Mouse (Mus musculus): ENCODE data around the gene Gpd1.

Gpd1 gene

DNA sequence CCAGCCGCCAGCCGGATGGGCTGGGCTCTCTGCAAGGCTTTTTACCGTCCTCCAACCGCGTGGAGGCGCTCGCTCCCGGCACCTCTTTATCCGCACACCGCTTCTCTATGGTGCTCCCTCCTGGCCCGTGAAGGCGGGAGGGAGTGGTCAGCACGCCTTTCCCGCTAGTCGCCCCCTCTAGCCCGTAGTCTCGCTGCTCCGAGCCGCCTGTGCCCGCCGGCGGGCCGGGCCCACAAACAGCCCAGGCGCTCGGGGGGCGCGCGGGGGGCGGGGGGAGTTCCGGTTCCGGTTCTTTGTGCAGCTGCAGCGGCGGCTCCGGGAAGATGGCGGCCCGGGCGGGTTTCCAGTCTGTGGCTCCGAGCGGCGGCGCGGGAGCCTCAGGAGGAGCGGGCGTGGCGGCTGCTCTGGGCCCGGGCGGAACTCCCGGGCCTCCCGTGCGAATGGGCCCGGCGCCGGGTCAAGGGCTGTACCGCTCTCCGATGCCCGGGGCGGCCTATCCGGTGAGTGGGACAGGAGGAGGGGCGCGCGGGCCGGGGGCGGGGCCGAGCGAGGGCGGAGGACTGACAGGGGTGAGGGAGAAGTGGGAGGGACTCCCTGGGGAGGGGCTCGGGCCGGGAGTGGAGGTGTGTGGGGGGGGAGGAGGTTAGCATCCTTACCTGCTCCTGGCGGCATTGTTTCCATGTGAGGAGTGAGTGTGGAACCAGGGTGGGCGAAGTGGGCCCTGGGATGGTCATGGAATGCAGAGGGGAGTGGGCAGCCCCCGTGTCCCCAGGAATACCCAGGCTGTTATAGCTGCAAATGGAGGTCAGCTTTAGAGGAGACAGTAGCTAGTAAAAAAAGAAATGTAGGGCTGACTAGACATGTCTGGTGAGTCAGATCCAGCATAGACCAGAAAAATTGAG, 15.1 kb upstream of the Gpd1 start, which contains the start of gene Smarcd1:
TSS of gene Smarcd1 (plus strand) at position 131 of the 902 bp plus-strand sequence.
- DNase-seq = peak; percentile 95

DNA sequence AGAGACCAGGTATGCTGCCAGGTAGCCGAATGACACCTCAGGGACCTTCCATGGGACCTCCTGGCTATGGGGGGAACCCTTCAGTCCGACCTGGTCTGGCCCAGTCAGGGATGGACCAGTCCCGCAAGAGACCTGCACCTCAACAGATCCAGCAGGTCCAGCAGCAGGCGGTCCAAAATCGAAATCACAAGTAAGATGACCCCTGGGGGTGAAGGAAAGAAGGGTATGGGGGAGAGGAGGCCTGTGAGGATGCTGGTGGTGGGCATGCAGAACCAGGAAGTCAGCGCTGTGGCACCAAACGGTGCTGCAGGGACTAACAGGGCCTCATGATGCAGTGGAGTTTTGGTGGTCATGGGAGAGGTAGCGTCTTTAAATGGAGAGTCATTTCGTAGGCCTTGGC, 14.2 kb upstream of the Gpd1 start:
- DNase-seq = no peak

DNA sequence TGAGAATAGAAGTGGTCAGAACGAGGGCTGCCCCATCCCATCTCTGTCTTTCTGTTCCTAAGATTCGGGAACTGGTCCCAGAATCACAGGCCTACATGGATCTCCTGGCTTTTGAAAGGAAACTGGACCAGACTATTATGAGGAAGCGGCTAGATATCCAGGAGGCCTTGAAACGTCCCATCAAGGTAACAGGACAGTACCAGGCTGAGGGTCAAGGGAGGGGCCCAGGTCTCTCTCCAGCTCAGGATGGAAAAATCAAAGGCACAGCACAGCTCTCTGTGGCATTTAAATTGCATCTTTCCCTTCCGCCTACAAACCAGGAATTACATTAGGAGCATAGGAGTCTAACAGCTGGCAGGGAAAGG, 13.7 kb upstream of the Gpd1 start:
- no peak for DNase-seq

DNA sequence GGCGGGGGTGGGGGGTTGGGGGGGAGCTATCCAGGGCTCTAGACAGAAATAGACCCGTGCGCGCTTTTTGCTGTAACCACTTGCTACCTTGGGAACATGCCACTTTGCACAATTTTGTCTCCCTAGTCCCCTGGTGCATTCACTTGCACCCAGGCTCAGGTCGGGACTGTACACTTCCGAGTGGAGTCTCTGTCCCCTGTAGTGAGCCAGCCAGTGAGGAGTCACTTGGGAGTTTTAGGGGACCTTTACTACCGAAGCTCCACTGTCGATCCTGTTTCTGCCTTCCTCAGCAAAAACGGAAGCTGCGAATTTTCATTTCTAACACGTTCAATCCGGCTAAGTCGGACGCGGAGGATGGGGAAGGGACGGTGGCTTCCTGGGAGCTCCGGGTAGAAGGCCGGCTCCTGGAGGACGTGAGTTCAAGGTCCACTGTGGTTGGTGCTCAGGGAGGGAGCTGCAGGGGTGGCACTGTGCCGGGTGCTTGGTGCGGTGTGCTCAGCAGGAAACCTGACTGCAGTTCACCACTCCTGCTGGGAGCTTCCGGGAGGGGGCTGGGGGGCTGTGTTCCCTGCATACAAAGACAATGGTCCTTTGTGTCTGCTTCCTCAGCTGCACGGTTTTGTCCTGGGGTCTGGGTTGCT, 13.2 kb upstream of the Gpd1 start:
- no peak for DNase-seq

DNA sequence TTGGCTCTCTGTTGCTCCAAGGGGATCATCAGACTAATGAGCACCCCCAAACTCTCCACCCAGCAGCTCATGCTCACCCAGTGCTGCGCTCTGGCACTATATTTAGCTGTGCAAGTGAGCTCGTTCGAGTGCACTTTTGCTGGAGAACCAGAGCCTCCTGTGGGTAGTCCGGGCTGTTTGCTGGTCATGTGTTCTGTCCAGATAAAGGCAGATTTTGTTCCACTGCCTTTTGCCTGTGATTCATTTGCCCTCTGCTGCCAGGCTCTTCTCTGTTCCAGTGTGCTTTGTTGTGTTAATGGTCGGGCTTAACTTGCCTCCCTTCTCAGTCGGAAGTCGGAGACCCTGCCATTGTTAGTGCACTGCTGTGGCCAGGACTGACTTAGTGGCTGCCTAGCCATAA, 12.4 kb upstream of the Gpd1 start:
- no peak for DNase-seq

DNA sequence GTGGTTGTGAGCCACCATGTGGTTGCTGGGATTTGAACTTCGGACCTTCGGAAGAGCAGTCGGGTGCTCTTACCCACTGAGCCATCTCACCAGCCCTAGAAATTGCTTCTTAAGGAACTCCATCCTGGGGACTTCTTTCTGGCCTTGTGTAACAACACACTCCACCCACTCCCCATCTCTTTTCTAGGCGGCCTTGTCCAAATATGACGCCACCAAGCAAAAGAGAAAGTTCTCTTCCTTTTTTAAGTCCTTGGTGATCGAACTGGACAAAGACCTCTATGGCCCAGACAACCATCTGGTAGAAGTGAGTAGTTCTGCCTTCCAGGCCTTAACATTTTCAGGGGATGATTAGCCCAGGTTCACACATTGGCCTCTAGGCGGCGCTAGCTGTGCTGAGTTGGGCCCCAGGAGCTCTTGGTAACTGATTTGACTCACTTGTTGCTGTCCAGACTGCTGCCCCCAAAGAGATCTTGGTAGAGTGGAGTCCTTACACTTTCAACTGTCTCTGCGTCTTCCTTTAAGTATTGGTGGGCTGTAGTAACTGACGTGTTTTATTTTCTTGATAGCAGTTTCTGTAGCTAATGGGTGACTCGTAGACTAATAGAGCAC, 11.8 kb upstream of the Gpd1 start, which contains the start of gene Gm17349:
TSS of gene Gm17349 (minus strand) at position 51 of the 609 bp plus-strand sequence.
- DNase-seq = peak; percentile 47

DNA sequence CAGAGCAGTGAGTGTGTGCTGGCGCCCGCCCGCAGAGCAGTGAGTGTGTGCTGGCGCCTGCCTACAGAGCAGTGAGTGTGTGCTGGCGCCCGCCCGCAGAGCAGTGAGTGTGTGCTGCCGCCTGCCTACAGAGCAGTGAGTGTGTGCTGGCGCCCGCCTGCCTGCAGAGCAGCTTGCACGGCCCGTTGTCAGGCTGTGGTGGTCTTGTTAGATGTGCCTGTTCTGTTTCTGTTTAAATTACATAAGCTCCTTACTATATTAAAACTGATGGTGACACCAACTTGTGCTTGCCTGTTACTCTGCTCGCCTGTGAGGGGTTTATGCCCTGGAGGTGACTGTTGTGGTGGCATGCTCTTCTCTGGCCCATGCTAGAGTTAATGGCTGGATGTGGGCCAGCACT, 9.1 kb upstream of the Gpd1 start:
- no peak for DNase-seq

DNA sequence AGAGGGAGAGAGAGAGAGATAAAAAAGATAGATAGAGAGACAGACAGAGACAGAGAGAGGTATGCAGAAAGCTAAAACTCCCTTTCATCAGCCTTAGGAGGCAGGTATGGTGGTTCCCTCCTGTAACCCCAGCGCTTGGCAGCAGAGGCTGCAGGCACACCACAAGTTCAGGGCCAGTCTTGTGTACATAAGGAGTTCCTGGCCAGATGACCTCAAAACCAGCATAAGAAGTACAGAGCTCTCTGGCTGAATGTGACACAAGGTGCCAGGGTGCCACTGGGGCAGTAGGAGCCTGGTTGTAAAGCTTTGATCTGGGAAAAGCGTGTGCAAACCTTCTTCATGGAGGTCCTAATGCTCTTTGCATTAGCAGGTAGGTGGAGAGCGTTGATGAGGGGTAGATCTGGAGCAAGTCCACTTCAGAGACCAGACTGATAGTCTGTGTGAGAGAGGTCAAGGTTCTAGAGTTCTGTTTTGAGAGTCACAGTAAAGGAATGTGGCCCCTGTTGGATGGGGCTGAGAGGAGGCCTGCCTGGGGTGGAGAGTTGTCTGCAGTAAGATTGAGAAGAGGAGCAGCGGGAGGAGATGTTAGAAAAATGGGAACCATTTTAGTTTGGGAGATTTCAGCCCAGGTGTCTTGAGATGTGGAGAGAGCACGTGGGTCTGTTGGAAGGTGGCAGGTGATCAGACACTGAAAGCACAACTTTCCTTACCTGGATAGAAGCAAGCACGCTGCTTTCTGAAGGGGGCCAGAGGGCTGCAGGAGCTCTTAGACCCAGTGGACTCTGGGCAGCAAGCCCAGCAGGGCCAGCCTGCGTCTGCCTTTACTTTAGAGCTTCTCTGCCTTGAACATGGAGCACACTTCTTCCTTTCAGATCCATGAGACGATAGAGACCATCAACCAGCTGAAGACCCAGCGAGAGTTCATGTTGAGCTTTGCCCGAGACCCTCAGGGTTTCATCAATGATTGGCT, 6.8 kb upstream of the Gpd1 start:
- no peak for DNase-seq

DNA sequence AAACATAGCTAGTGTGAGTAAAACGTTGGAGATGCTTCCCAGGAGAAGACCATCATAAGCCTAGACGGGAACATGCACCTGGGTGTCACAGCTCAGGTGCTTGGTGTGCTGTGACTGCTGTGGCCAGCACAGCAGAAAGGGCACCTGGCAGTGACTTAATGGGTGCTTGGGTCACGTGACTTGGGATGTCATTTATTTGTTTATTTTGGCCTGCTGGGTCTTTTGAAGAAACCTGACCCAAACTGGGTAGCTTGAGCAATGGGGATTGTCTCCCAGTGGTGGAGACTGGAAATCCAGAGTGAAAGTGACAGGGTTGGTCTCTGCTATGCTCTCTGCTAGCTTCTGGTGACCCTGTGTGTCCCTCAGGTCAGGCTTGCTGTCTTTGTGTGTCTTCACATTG, 5.8 kb upstream of the Gpd1 start:
- no peak for DNase-seq

DNA sequence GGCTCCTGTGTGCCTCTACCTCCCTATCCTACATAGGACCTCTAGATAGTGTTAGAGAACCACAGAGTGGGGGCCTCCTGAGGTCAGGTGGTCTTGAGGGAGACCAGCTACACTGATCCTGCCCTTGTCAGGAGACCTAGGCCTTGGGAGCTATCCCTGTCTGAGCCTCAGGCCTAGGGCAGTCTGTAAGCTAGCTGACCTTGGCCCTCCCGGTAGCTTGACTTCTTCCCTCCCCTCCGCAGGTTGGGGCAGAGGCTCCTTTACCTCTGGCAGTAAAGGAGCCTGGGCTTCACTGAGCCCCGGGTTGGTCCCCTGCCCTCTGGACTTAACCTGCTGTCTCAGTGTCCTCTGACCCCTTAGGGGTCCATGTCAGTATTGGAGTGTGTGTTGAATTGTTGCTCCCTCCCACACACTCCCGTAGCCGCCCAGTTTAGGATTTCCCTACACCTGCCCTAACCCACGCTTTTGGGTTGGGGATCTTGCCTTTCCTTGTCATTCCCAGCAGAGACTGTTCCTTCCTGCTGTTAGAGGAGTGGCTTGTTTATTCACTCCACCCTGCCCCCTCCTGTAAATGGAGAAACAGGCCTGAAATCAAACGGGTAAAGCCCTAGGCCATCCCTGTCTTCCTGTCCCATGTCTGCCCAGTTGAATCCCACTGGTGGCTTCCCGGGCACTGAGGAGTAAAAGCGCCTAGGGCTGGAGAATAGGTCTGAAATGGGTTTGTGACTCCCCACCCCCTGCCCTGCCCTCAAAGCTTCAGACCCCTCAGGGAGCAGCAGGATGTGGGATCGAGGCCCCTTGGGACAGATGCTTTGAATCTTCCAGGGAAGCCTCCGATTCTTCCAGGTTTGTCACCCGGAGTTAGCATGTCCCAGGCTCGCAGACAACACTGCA, 4.4 kb upstream of the Gpd1 start:
- no peak for DNase-seq

DNA sequence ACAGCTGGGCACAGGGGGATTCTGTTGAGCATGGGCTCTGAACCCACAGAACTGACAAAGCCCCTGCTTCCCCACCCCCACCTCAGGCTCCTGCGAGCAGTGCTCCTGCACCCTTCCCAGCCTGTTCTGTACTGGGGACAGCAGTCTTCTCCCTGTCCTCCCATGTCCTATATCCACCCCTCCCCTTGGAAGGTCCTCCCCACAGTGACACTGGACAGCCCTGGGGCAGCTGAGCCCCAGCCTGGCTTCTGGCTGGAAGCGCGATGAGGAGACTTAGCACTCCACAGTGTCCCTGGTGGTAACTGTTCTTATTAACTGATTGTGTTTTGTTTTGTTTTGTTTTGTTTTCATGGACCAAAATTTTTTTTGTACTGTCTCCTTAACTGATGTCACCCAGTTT, 3.7 kb upstream of the Gpd1 start:
- no peak for DNase-seq

DNA sequence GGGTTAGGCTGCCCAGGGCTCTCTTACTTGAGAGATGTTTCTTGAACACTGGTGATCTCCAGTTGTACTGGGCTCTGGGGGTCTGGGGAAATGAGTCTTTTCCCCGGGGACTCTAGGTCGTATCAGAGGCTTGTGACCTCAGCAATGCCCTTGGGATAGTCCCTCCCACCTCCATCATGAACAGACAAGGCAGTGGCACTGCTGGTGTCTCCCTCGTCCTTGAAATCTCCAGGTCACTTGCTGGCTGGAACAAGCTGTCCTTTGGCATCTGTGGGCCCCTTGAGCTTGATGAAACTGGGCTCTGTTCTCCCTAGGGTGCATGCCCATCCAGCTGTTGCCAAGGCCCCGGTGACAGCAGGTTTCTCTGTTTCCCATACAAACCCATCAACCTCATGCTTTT, 3.1 kb upstream of the Gpd1 start:
- no peak for DNase-seq

DNA sequence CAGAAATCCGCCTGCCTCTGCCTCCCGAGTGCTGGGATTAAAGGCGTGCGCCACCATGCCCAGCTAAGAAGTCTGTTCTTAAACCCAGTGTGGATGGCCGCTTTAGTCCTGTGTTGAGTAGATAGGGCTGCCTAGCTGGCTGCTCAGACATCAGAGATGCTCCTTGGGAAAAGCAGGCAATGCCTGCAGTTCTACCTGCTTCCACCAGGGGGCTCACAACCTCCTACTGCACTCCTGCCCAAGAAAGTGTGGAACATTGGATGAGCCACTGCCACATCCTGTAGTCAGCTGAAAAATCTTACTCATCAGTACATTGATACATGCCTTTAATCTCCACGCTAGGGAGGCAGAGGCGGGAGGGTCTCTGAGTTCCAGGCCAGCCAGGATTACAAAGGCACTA, 2.5 kb upstream of the Gpd1 start:
- DNase-seq = peak; percentile 74

DNA sequence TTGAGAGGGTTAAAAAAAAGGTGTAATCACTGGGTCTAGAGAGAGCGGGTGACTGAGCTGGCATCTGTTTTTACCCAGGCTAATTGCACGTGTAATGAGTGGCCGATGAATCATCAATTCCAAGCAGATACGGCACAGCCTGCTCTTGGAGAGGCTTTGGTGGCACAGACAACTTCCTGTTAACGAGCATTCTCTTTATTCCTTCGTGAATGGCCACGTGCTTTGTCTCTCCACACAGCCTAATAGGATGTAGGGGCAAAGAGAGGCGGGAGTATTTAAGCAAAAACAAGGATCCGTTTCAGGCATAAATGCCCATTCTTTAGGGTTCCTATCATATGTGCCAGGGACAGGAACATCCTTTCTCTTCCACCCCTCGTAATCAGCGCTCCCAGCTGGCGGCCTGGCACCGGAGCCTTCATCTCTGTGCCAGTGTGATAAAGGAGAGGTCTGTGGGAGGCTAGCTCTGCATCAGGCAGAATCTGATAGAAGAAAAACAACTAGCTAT, 1.9 kb upstream of the Gpd1 start:
- DNase-seq = no peak

DNA sequence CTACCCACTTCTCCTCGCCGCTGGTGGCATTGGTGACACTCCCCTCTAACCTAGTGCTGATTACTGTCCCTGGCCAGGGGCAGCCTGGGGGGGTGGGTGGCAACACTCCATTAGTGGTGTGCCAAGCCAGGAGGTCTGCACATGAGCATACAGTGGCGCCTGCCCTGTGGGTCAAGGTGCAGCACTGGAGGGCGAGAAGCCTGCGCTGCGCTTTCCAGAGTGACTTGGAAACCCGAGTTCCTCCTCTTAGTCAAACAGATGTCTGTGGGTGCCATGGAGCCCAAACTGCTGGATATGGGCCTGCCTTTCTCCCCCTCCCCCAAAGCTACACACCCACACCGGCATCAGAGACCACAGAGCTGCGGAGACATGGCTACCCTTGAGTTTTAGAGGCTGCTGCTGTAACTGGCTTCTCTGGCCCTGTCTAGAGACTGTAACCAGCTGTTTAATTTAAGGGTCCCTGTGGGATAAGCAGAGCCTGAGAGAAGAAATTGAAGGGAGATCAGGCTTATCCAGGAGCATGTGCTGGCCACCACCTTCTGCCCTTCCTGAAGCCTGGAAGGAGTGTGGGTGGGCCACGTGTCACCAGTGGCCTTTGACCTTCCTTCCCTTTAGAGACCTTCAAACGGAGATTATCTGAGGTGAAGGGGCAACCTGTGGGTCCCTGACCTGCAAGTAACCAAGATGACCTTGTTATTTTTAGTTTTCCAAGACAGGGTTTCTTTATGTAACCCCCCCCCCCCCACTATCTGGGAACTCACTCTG, 1.2 kb upstream of the Gpd1 start:
- DNase-seq = no peak

DNA sequence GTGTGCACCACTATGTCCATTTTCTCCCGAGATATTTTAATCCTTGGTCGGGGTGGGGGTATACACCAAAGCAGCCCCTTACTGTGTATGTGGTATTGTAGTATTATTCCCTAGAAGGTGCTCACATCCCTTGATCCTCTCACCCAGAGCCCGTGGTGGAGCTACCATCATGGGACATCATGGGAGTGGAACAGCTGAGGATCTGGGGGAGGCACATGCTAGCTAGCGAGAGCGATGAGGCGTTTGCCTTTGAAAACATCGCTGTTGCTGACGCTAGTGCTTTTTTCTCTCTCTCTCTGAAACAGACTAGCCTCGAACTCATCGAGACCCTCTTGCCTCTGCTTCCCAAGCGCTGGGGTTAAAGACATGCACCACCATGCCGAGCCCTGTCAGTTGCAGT, 501 bp upstream of the Gpd1 start:
- no peak for DNase-seq

DNA sequence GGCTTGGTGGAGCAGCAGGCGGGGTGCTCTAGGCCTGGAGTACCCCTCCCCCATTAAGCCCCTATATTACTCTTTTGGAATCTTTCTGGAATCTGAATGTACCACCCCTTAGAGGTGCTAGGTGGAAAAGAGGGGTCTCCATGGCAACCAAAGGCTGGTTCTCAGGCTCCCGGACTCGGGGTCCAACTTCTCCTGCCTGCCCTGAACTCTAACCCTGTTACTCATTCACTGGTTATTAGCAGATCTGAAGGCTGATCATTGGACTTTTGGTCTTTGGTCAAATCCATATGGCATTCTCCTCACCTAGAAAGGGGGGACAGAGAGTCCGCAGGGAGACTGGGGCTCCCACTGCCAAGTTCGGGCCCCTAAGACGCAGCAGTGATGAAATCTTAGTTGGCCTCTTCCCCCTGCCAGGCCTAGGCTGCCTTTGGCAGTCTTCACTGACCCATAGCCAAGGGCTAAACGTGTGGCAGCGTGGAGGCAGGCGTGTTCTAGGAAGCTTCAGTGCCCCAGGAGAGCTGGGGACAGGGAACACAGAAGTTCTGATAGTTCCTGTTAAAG, 1.2 kb downstream of the Gpd1 start:
- DNase-seq = no peak

DNA sequence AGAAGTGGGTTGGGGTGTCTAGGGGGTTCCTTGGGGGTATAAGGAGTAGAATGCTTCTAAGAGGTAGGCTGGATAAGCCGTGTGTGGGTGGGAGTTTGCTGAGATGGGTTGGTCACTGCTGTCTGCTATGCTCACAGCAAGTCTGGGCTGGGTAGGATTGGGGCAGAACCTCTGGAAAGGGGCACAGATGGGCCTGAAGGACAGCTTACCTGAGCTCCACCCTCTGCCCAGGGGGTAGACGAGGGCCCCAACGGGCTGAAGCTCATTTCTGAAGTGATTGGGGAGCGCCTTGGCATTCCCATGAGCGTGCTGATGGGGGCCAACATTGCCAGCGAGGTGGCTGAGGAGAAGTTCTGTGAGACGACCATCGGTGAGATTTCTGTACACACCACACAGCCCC, 2.5 kb downstream of the Gpd1 start:
- no peak for DNase-seq

DNA sequence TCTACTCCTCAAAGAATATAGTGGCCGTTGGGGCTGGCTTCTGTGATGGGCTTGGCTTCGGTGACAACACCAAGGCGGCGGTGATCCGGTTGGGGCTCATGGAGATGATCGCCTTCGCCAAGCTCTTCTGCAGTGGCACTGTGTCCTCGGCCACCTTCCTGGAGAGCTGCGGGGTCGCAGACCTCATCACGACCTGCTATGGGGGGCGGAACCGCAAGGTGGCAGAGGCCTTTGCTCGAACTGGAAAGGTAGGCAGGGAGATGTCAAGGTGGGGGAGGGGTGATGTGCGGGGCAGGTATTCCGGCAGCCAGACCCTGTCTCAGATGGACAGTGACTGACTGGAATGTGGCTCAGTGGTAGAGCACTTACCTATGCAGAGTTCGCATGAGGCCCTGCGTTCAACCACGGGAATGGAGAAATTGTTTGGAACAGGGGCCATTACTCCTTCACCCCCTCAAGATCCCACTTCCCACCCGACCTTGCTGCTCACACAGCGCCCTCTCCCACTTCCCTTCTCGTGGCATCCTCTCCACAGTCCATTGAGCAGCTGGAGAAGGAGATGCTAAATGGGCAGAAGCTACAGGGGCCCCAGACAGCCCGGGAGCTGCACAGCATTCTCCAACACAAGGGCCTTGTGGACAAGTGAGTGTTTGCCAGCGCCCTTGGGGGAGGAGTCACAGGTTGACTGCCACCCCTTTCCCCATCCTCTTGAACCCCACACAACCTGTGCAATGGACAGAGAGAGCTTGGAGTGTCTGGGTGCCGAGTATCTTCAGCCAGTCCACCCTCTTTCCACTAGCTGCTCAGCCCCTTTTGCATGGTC, 4.8 kb downstream of the Gpd1 start:
- DNase-seq = no peak

All from thymus, postnatal 14 days (tissue).